Mouse (Mus musculus) gastrocnemius, postnatal 25 days (tissue): ENCODE data around the gene Scrt2. TPM values are rescaled to one million over a fixed set of nuclear protein-coding genes. Genes with fewer than 3 reads are reported as not detected.
A peak's percentile ranks its signal among the peaks of the same experiment; 100 is the strongest.
"Not testable (repeated sequence)": the region's sequence is repeated elsewhere in the genome, so short reads cannot be mapped to it uniquely, and the experiment has no call there.

Experiments used
- DNase-seq: peaks from one replicate; pipeline ENCODE4 v3.0.0; 2022
- long read RNA-seq, 2 experiments: library from polyadenylated mRNA; stranded (forward); transcript quantifications; one replicate each; pipeline ENCODE4 v2.0.0; 2021
- total RNA-seq, 2 experiments: library from RNA; stranded (reverse); gene quantifications; 1 replicate in 1 of 2; 2 replicates in 1 of 2; pipeline ENCODE4 v1.2.3; 2021

Gene Scrt2
- total RNA-seq, result not detected
- long read RNA-seq, experiment 1, partial matches to known transcripts, result 0 of 1 reads
- long read RNA-seq, experiment 1, other reads (novel, unspliced or antisense), result 1 of 1 reads
- long read RNA-seq, experiment 2, partial matches to known transcripts, result 0 of 2 reads
- long read RNA-seq, experiment 2, other reads (novel, unspliced or antisense), result 2 of 2 reads

GRCm38 (mm10) chr2:152080685-152081541, at the start of gene Scrt2:
Gene Scrt2 (plus strand): TSS chr2:152081529.
- DNase-seq, result no peak

GRCm38 (mm10) chr2:152040101-152040500, 41.2 kb upstream of the Scrt2 start:
- DNase-seq, result no peak

DNA sequence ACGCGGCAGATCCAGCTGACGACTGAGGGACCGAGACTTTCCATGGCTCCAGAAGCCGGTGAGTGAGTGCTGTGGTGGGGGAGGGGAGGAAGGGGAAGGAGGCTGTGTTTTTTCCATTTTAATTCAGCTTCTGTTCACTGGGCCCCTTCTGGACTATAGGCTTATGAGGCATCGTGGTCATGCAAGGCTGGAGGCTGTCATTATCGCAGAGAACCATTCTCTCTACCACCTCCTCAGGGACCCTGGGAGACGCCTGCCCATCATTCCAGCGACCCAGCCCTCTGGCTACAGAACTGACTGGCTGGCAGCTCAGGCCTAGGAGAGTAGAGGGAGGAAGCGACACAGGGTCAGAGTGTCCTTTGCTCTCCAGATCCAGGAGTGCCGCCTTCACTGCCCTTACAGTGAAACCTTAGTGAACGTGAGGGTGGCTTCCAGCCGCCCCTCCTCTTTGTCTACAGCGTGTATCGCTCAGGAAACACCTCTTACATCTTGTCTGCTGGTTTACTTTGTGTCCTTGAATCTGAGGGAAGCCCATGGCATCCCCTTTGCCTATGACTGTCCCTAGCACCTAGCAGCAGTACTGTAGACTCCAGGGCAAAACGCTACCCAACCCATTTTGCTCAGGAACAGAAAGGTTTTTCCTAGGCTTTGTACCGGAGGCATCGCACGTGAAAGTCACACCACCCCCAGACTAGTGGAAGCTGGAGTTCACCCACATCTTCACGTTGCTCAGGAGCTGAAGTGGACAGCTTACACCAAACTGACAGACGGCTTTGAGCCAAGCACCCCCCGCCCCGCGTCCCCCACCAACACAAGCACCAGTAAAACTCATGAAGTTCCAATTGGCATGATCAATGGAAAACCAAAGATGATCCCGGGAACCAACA, 34.0 kb upstream of the Scrt2 start:
- DNase-seq, result no peak

- DNase-seq, result no peak
Measured at GRCm38 (mm10) chr2:152048003-152048980, 33.0 kb upstream of the Scrt2 start.

DNA sequence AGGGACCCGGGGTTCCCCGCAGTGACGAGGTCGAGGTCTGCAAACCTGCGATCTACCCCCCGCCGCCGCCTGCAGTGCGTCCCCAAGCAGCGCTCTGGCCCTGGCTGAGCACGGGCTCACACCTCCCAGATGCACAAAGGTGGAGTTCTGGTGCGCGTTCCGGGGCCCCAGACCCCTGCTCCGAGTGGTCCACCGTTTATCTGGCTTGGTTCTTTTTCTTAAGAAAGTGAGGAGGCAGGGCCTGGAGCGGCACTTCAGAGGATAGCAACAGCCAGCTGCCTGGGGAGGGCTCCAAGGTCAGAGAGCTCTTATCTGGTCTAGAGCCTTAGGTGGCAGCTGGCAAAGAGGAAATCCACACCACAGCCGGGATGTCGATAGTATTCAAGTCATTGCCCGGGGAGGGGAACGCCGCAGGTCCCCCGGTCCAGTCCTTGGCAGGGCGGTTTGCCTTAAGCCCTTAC, 32.3 kb upstream of the Scrt2 start:
- DNase-seq, result no peak

- DNase-seq, result no peak
Measured at GRCm38 (mm10) chr2:152049611-152050270, 31.6 kb upstream of the Scrt2 start.

GRCm38 (mm10) chr2:152050316-152050715, 31.0 kb upstream of the Scrt2 start:
- no peak for DNase-seq

DNA sequence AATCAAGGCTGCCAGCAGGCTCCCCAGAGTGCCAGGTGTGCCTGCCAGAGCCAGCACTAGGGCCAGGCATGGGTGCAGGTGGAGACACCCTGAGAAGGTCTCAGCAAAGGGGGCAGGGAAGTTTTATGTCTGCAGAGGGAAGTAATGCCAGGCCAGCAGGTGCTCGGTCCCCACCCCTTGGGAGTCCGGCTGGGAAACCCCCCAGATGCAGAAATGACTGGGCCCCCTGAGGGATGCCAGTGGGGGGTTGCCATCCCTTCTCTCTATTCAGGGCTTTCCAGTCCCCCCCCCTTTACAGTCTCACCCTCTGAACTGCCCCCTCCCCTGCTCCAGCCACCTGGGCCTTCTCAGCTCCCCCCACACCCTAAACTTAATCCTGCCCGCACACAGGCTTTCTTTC, 29.3 kb upstream of the Scrt2 start:
- DNase-seq, result no peak

GRCm38 (mm10) chr2:152055406-152055805, 25.9 kb upstream of the Scrt2 start:
- DNase-seq, result peak; percentile 21

DNA sequence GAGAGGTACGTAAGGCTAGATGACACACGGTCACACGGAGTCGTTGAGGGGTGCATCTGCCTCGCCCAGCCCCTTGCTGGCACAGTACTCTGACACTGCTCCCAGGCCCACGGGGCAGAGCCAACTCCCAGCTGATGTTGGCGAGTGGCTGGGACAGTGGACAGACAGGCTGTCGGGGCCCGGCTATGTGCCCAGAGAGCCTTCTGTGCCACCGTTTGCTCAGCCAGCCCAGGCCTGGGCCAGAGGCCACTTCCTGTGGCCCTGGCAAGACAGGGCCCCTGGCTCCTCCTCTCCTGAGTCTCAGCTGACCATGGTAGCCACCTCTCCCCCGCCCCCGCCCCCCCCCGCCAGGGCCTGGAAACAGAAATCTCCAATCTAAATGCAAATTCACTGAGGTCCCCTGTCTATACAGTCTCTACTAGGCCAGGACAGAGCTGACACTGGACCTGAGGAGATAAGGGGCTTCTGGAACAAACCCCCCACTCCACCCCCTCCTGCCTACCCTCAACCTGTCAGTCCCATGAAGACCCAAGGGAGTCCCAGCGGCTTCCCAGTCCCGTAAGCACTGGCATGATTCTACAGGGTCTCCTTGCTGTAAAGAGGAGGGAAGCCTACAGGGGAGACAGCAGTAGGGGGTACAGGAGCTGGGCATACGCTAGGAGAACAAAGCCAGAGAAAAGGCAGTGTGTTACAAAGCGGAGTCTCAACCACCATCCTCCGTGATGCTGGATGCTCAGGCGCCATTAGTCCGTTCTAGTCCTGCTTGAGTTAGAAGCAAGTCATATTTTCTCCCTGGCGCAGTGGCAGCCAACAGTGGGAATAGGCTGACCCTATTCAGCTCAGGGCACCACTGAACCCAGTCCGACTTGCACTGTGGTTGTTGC, 24.7 kb upstream of the Scrt2 start:
- DNase-seq, result peak; percentile 65

- no peak for DNase-seq
Measured at GRCm38 (mm10) chr2:152057252-152057563, 24.1 kb upstream of the Scrt2 start.

DNA sequence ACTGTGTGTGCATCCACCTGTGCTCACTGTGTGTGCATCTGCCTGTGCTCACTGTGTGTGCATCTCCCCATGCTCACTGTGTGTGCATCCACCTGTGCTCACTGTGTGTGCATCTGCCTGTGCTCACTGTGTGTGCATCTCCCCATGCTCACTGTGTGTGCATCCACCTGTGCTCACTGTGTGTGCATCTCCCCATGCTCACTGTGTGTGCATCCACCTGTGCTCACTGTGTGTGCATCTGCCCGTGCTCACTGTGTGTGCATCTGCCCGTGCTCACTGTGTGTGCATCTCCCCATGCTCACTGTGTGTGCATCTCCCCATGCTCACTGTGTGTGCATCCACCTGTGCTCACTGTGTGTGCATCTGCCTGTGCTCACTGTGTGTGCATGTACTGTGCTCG, 18.5 kb upstream of the Scrt2 start:
- not testable (repeated sequence) for DNase-seq

DNA sequence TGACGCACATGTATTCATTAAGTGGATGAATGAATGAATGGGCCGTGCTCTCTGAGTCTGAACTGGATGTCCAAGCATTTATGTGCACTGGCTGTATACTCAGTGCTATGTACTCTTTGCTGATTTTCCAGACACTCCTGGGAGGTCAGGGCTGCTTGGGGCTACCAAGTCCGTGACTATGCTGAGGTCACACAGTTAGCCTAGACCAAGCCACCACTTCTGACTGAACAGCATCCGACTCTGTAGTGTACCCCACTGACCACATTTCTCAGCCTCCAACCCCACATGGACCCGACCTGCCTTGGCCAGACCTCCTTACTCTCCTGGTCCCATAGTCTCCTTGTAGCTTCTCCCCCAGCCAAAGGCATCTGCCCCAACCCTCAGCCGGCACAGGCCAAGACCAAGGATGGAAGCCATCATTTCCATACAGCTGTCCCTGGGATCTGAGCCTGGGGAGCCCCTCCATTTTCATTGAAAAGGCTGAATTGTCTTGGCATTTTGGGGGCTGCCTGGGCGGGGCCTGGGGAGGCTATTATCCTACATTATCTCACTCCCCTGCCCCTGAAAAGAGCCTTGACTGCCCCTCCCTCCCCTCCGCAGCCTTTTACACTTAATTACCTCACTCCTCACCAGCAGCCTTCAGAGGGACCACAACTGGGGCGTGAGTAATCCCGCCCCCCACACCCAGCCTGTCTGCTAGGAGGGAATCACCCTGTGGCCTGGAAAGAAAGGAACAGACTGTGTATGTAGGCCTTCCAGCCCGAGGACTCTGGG, 12.5 kb upstream of the Scrt2 start:
- DNase-seq, result no peak

GRCm38 (mm10) chr2:152069434-152069786, 11.9 kb upstream of the Scrt2 start:
- DNase-seq, result no peak

DNA sequence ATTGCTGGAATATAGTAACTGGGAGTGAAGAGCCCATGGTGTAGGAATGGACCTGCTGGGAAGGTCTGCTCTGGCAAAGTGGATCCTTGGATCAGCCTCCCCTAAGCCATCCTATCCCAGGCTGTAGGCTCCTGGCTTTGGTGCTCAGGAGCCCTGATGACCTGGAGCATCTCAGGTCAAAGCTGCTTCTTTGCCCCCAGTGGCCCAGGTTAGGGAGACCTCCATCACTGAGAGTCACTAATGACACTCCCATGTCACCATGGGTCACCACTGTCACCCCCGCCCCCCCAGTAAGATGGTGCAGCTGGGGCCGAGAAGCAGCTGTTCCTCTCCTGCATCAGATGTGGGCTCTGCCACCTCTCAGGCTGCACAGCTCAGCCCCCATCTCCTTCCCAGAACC, 11.4 kb upstream of the Scrt2 start:
- no peak for DNase-seq

DNA sequence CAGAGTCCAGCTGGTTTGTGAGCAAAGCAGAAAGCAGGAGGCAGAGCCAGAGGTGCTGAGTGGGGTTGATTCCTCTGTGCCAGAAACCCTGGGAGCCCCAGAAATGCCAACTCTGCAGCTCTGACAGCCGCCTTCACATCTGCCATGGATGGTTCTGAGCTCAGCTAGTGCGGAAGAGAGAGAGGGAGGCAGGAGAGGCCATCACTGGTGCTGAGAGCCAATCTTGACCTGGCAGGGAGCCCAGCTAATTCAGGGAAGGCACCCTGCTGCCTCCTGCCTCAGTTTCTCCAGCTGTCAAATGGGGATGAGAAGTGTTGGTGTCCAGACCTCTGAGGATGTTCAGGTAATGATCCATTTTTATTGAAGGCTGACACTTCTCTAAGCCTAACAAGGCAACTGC, 6.8 kb upstream of the Scrt2 start:
- DNase-seq, result no peak

- DNase-seq, result no peak
Measured at GRCm38 (mm10) chr2:152075294-152075889, 5.9 kb upstream of the Scrt2 start.

GRCm38 (mm10) chr2:152077337-152077736, 4.0 kb upstream of the Scrt2 start:
- DNase-seq, result no peak
